Mouse (Mus musculus) mouse trophoblast stem cell (cell line): ENCODE results near the gene Syt9.

Experiments used
- in situ Hi-C, 2 experiments: fragments of 300-500 bp; cut with MseI, MboI; formaldehyde crosslinking; loops; 2 replicates in 1 of 2; 3 replicates in 1 of 2; pipeline ENCODE4 v1.15.1; 2025

Gene Syt9

DNA sequence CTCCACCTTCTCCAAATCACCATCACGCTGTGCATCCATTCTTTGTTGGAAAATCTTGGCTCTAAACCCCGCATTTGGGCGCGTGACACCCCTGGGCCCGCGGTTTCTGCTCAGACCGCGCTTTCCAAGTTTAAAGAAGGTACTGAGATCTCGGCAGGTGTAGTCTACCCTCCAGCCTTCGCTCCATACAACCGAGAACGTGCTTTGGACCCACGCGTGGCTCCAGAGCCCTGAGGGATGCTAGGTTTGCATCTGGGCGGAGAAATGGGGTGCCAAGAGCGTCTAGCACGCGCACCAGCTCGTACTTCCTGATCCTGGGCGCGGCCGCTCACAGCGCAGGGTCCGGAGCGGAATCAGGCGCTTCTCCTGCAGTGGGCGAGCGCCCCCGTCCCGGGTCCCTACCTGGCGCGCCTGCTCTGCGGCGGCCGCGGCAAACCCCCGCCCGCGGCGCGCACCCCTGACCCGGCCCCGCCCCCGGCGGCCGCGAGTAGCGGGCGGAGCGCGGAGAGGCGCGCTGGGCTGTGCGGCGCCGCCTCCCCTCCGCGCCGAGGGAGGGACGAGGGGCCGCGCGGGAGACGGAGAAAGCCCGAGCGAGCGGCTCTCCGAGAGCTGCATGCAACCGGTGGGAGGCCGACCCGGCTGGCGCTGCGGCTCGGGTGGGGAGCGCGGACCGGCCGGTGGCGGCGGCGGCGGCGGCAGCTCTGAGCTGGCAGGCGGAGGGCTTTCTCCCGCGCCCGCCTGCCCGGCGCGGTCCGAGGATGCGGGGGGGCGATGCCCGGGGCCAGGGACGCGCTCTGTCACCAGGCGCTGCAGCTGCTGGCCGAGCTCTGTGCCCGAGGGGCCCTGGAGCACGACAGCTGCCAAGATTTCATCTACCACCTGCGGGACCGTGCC lies at the start of gene Syt9:
Gene Syt9 (plus strand): TSS at position 497 of the 894 bp plus-strand sequence.
- in situ Hi-C loops: no loop called here

DNA sequence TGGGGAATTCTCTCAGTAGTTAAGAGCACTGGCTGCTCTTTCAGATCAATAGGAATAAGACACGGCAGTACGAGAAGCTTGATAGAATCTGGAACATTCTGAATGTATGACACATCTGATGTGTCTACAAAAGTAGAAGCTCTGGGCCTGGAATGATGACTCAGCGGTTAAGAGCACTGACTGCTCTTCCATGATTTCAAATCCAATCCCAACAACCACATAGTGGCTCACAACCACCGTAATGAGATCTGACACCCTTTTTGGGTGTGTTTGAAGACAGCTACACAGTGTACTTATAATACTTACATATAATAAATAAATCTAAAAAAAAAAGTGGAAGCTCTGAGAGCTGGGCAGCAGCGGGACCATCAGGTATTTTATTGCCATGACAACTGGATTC lies 31.5 kb upstream of the Syt9 start:
- in situ Hi-C loops: no loop called here

DNA sequence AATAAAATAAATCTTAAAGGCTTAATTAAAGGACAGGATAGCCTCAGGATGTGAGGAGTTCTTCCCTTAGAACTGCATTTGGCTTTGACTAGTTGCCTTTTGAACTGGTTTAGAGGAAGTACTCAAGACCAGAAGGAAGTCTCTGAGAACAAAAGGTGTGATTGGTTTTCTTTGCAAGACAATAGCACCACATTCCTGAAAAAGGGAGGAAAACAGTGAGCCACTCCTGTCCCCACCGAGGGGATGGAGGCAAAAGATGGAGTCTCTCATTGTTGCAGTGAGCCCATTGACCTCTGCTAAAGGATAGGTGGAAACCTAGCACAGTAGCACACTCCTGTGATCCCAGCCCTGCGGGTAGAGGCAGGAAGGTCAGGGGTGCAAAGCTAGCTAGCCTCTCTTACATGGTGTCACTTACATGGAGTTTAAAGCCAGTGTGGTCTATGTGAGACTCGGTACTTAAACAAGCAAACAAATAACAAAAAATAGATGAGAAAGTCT lies 30.9 kb upstream of the Syt9 start:
- in situ Hi-C loops: no loop called here

DNA sequence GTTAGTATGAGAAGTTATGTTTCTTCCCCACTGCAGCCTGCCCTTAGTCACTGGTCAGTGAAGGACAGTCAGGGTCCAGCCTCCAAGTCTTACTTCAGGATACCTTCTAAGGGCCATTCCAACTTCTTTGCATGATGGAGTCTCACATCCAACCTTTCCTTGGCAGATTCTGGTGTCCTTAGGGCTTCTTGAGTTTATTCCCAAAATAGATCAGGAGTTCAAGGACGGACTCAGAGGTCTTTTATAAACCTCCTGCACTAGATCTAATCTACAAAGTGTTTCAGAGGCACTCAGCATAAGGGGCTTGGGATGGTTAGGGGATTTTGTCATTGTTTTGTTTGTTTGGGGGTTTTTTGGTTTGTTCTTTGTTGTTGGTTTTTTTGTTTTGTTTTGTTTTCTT lies 30.3 kb upstream of the Syt9 start:
- in situ Hi-C loops: no loop called here

GRCm38 (mm10) chr7:107341519-107342190 lies 28.9 kb upstream of the Syt9 start:
- in situ Hi-C loops: no loop called here

- in situ Hi-C loops: no loop called here
These were observed 21.3 kb upstream of the Syt9 start for GRCm38 (mm10) chr7:107349201-107349600.

DNA sequence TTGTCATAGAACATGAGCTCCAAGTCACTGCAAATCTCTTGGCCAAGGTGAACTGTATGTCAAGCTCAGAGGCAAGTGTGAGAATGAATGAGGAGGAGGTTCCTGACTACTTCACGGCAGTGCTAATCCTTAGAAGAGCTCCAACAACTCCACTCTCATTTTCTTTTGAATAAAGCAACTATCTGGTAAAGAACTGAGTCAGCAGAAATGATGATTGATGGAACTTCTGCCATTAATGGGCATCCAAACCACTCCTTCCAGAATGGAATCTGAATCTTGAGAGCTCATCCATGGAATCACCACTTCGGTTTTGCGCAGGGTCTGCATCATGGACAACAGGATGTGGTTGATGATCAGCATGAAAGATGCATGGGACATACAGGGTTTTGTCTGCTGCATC lies 8.4 kb upstream of the Syt9 start:
- in situ Hi-C loops: no loop called here

DNA sequence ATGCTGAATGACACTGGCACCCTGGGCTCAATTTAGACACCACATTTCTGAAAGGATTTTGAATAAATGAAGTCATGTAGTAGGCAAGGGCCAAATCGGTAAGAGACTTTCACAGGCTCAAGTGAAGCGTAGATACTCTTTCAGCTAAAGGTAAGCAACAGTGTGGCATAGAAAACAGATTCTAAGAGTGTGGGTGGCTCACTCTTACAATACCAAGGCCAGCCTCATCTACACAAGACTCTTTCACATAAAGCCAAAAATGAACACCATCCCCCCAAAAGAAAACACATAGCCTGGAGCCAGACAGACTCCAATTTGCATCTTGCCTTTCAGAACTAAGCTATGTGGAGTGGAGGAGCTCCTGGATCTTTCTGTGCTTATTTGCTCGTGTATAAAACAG lies 7.9 kb upstream of the Syt9 start:
- in situ Hi-C loops: no loop called here

- in situ Hi-C loops: no loop called here
These were observed 795 bp downstream of the Syt9 start for GRCm38 (mm10) chr7:107371126-107371920.

- in situ Hi-C loops: no loop called here
These were observed 10.0 kb downstream of the Syt9 start for GRCm38 (mm10) chr7:107380562-107380961.

- in situ Hi-C loops: no loop called here
These were observed 19.1 kb downstream of the Syt9 start for GRCm38 (mm10) chr7:107389604-107390003.

DNA sequence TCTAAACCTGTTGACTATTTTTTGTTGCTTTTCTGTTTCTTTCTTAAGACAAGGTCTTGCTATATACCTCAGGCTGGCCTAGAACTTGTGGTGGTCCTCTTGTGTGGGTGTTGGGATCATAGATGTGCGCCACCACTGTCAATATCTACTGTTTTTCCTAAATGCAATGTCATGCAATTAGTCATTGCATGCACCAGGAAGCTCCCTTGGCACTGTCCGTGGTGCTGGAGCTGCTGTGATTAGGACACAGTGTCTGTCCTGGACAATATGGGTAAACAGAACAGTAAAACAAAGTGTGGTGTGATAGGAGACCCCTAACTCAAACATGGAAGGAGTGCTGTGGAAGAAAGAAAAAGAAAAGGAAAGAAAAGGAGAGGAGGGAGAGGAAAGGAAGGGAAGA lies 22.2 kb downstream of the Syt9 start:
- in situ Hi-C loops: no loop called here

GRCm38 (mm10) chr7:107400061-107400799 lies 29.7 kb downstream of the Syt9 start:
- in situ Hi-C loops: no loop called here

DNA sequence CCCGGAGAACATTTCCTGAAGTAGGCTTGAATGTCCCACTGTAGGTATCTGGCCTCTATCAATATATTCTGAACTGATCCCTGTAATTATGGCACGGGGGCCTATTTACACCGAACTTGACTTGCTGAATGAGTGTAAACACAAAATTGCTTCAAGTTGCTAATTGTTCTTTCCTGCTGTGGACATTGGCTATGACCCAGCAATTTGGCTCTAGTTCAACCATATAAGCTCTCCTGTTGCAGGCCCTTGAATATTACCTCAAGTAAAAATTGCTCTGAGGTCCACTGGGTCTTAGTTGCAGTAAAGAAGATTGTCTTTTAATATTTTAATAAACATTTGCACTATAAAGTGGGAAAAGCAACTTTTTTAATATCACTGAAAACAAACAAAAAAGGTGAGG lies 32.7 kb downstream of the Syt9 start:
- in situ Hi-C loops: no loop called here

DNA sequence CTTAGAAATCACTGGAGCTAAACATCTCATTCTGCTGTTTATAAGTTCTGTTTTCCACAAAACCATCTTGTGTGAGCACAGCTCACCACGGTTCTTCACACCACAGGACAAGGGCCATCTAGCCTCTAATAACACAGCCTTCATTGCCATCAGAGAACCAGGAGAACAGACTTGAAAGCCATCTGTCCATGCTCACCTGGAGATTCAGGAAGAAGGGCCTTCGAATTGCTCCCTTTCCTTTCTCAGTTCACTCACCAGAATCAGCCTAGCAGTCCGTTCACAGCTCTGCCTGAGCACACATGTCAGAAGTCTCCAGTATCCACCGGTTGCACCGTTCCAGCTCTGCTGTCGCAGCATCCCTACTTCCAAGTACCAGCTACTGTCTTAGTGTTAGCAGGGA lies 44.4 kb downstream of the Syt9 start:
- in situ Hi-C loops: no loop called here

GRCm38 (mm10) chr7:107417043-107417850 lies 46.7 kb downstream of the Syt9 start:
- in situ Hi-C loops: no loop called here

GRCm38 (mm10) chr7:107437381-107437780 lies 66.9 kb downstream of the Syt9 start:
- in situ Hi-C loops: no loop called here

DNA sequence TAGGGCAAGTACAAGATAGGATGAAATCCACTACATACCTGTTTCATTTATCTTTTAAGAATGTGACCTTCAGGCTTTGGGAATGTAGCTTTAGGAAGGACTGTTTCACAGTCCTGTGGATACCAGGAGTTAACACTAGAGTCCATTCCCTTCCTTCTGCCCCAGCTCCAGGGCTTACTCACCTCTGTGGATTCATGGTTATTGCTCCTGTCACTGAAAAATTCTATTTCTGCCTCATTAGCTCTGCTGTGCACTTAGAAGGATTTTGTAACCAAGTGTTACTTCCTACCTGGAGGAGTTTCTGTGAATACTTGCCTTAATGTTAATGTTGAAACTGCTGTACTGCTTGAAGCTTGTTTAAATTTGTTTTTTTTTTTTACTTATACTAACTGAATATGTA lies 74.1 kb downstream of the Syt9 start:
- in situ Hi-C loops: no loop called here

GRCm38 (mm10) chr7:107454660-107455059 lies 84.1 kb downstream of the Syt9 start:
- in situ Hi-C loops: no loop called here

DNA sequence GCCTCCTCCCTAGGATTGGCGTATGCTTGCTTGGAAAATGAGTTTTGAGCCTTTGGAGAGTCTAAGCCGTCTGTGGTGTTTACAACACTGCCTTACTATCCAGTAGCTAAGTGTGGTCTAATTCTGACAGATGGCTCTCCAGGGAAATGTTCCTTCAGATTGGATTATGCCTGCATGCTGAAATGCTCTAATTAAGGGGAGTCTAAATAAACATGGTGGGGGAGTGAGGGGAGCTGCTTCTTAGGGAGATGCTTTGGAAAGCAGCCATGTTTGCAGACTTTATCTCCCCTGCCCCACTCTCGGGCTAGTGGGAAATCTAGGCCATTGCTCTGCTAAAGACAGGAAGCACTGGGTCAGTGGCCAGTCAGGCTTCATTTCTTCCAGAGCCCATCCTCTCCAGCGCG lies 84.6 kb downstream of the Syt9 start:
- in situ Hi-C loops: no loop called here

DNA sequence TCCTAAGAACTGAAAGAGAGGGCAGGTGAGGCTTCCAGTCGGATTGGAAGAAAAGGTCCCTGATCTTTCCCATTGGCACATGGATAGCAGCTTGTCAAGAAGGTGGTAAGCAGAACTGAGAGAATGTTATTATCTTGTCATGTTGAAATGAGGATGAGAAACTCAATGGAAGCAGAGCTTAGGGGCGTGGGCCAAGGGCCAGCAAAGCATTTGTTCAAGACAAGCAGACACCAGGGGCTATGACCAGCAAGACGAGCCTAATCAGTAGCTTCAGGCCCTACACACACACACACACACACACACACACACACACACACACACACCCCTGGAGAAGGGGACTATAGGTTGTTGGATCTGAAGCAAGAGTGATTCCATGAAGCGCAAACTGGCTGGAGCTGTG lies 90.6 kb downstream of the Syt9 start:
- in situ Hi-C loops: no loop called here
